Mouse (Mus musculus): ENCODE data around the gene Zeb2. TPM values are rescaled to one million over a fixed set of nuclear protein-coding genes. Genes with fewer than 3 reads are reported as not detected.

Gene Zeb2
- polyA plus RNA-seq, 1 experiment from 2014 or later: 14.4 TPM

DNA sequence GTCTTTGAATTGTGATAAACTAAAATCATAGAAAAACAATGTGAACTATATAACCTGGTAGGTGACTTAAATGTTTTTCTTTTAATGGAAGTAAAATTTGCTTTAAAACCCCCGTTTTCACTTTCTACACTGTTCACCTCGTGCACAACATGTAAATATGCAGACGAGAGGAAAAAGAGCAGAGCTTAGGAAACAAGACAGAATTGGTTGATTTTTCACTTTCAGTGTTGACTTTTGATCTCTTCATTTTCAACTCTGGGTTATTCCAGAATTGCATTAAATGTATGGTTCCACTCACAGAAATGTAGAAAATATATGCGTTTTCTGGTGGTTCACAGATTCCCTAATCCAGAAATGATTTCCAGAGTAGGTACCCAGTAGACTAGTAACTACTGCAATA, 57.6 kb downstream of the Zeb2 start:
- TF ChIP-seq CTCF (IDR thresholded peaks at IDR 0.05; ENCODE audit: low read depth): no peak
- no peak for TF ChIP-seq EP300 (optimal IDR thresholded peaks at IDR 0.05)
- Histone ChIP-seq H3K9ac (ENCODE audit: low read length) (no peak overlapping the region), H3K9me3 (ENCODE audit: control insufficient read depth, low read length) (no peaks in the 10 kb centered on the region), H3K27ac (replicated peaks) (no peak overlapping the region), H3K4me3 (ENCODE audit: low read depth, low read length) (no peak overlapping the region), H3K27me3 (ENCODE audit: control insufficient read depth, insufficient read depth, low read length) (no peaks in the 10 kb centered on the region), H3K36me3 (ENCODE audit: control insufficient read depth, insufficient read depth, low read length) (no peaks in the 10 kb centered on the region), H3K4me2 (replicated peaks; ENCODE audit: low read depth) (no peak overlapping the region), H3K4me1 (replicated peaks; ENCODE audit: control insufficient read depth, insufficient read depth) (no peaks in the 10 kb centered on the region)
- no peak for DNase-seq (ENCODE audit: low spot score)
- ATAC-seq (ENCODE audit: low FRiP score, low TSS enrichment): no peak
- 75% methylated on average over 4 of the region's 4 CpGs for WGBS

- Histone ChIP-seq H3K4me3 (ENCODE audit: low read depth, low read length) (no peak overlapping the region), H3K9ac (ENCODE audit: low read length) (no peak overlapping the region), H3K27me3 (ENCODE audit: control insufficient read depth, insufficient read depth, low read length) (no peaks in the 10 kb centered on the region), H3K9me3 (ENCODE audit: control insufficient read depth, low read length) (no peaks in the 10 kb centered on the region), H3K4me2 (replicated peaks; ENCODE audit: low read depth) (no peak overlapping the region), H3K4me1 (replicated peaks; ENCODE audit: control insufficient read depth, insufficient read depth) (no peaks in the 10 kb centered on the region), H3K36me3 (ENCODE audit: control insufficient read depth, insufficient read depth, low read length) (no peaks in the 10 kb centered on the region), H3K27ac (replicated peaks) (no peak overlapping the region)
- no peak for DNase-seq (ENCODE audit: low spot score)
- TF ChIP-seq CTCF (IDR thresholded peaks at IDR 0.05; ENCODE audit: low read depth) (no peak), EP300 (optimal IDR thresholded peaks at IDR 0.05) (no peak)
- WGBS: 88% methylated on average over 12 of the region's 12 CpGs
- ATAC-seq (ENCODE audit: low FRiP score, low TSS enrichment): no peak
Observed at GRCm38 (mm10) chr2:45059010-45059409, 58.2 kb downstream of the Zeb2 start.

- no peak overlapping the region for H3K9ac ChIP-seq (ENCODE audit: low read length)
- no peaks in the 10 kb centered on the region for H3K9me3 ChIP-seq (ENCODE audit: control insufficient read depth, low read length)
- WGBS: 93% methylated on average over 9 of the region's 9 CpGs
Observed at GRCm38 (mm10) chr2:45058183-45058582, 59.0 kb downstream of the Zeb2 start.

GRCm38 (mm10) chr2:45056856-45057562, 60.2 kb downstream of the Zeb2 start:
- WGBS: 55% methylated on average over 10 of the region's 10 CpGs
- Histone ChIP-seq H3K9ac (ENCODE audit: low read length) (no peak overlapping the region), H3K9me3 (ENCODE audit: control insufficient read depth, low read length) (no peaks in the 10 kb centered on the region), H3K36me3 (ENCODE audit: control insufficient read depth, insufficient read depth, low read length) (no peaks in the 10 kb centered on the region), H3K4me2 (replicated peaks; ENCODE audit: low read depth) (no peak overlapping the region), H3K27ac (replicated peaks) (no peak overlapping the region), H3K4me1 (replicated peaks; ENCODE audit: control insufficient read depth, insufficient read depth) (no peaks in the 10 kb centered on the region), H3K4me3 (ENCODE audit: low read depth, low read length) (no peak overlapping the region), H3K27me3 (ENCODE audit: control insufficient read depth, insufficient read depth, low read length) (no peaks in the 10 kb centered on the region)
- DNase-seq (ENCODE audit: low spot score) (no peak), ATAC-seq (ENCODE audit: low FRiP score, low TSS enrichment) (no peak)
- TF ChIP-seq CTCF (IDR thresholded peaks at IDR 0.05; ENCODE audit: low read depth): no peak
- TF ChIP-seq EP300 (optimal IDR thresholded peaks at IDR 0.05): no peak

More at GRCm38 (mm10) chr2:45058183-45058582, 59.0 kb downstream of the Zeb2 start:
- H3K36me3 ChIP-seq (ENCODE audit: control insufficient read depth, insufficient read depth, low read length): no peaks in the 10 kb centered on the region
- H3K27ac ChIP-seq (replicated peaks): no peak overlapping the region
- H3K4me2 ChIP-seq (replicated peaks; ENCODE audit: low read depth): no peak overlapping the region
- H3K27me3 ChIP-seq (ENCODE audit: control insufficient read depth, insufficient read depth, low read length): no peaks in the 10 kb centered on the region
- no peak for TF ChIP-seq EP300 (optimal IDR thresholded peaks at IDR 0.05)
- TF ChIP-seq CTCF (IDR thresholded peaks at IDR 0.05; ENCODE audit: low read depth): no peak
- DNase-seq (ENCODE audit: low spot score) (no peak), ATAC-seq (ENCODE audit: low FRiP score, low TSS enrichment) (no peak)
- no peaks in the 10 kb centered on the region for H3K4me1 ChIP-seq (replicated peaks; ENCODE audit: control insufficient read depth, insufficient read depth)
- no peak overlapping the region for H3K4me3 ChIP-seq (ENCODE audit: low read depth, low read length)

DNA sequence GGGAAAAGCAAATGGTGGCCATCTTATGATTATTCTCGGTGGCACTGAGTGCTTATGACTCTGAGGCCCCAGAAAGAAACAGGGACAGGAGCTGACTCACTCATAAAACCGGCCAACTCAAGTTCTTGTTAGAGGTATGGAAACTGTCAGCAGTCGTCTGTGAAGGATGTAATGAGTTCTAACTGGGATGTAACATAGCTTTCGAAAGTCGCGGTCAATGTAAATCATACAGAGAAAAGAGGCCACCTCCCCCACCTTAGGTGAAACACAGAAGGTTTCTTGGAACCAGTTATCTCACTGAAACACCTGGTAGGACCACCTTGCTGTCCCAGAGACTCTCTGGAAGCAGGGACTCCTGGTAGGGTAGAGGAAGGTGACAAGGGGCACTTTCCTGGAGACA, 61.3 kb downstream of the Zeb2 start:
- Histone ChIP-seq H3K4me1 (replicated peaks; ENCODE audit: control insufficient read depth, insufficient read depth) (no peaks in the 10 kb centered on the region), H3K4me3 (ENCODE audit: low read depth, low read length) (no peak overlapping the region), H3K36me3 (ENCODE audit: control insufficient read depth, insufficient read depth, low read length) (no peaks in the 10 kb centered on the region), H3K27ac (replicated peaks) (no peak overlapping the region), H3K27me3 (ENCODE audit: control insufficient read depth, insufficient read depth, low read length) (no peaks in the 10 kb centered on the region), H3K9me3 (ENCODE audit: control insufficient read depth, low read length) (no peaks in the 10 kb centered on the region), H3K9ac (ENCODE audit: low read length) (no peak overlapping the region), H3K4me2 (replicated peaks; ENCODE audit: low read depth) (no peak overlapping the region)
- DNase-seq (ENCODE audit: low spot score) (no peak), ATAC-seq (ENCODE audit: low FRiP score, low TSS enrichment) (no peak)
- 60% methylated on average over 6 of the region's 6 CpGs for WGBS
- no peak for TF ChIP-seq CTCF (IDR thresholded peaks at IDR 0.05; ENCODE audit: low read depth)
- TF ChIP-seq EP300 (optimal IDR thresholded peaks at IDR 0.05): no peak

- no peak overlapping the region for H3K4me2 ChIP-seq (replicated peaks; ENCODE audit: low read depth)
- no peaks in the 10 kb centered on the region for H3K9me3 ChIP-seq (ENCODE audit: control insufficient read depth, low read length)
- WGBS: 79% methylated on average over 8 of the region's 8 CpGs
- no peak overlapping the region for H3K27ac ChIP-seq (replicated peaks)
- TF ChIP-seq EP300 (optimal IDR thresholded peaks at IDR 0.05) (no peak), CTCF (IDR thresholded peaks at IDR 0.05; ENCODE audit: low read depth) (no peak)
- H3K27me3 ChIP-seq (ENCODE audit: control insufficient read depth, insufficient read depth, low read length): no peaks in the 10 kb centered on the region
- no peak for ATAC-seq (ENCODE audit: low FRiP score, low TSS enrichment)
- H3K4me1 ChIP-seq (replicated peaks; ENCODE audit: control insufficient read depth, insufficient read depth): no peaks in the 10 kb centered on the region
- no peak overlapping the region for H3K4me3 ChIP-seq (ENCODE audit: low read depth, low read length)
- DNase-seq (ENCODE audit: low spot score): no peak
- no peaks in the 10 kb centered on the region for H3K36me3 ChIP-seq (ENCODE audit: control insufficient read depth, insufficient read depth, low read length)
- no peak overlapping the region for H3K9ac ChIP-seq (ENCODE audit: low read length)
Observed at GRCm38 (mm10) chr2:45055034-45055615, 62.1 kb downstream of the Zeb2 start.

Measured in stomach, postnatal 0 days (tissue).